Mouse (Mus musculus) cerebellum, postnatal 25 days (tissue): ENCODE measurements around the gene Cflar.
"Not testable (repeated sequence)": the region's sequence is repeated elsewhere in the genome, so short reads cannot be mapped to it uniquely, and the experiment has no call there.

Experiments
- DNase-seq, 2 experiments: peaks; one replicate each; pipeline ENCODE4 v3.0.0; 2021; ENCODE audit warnings: mixed read lengths in 2 of 2

The Cflar gene

DNA sequence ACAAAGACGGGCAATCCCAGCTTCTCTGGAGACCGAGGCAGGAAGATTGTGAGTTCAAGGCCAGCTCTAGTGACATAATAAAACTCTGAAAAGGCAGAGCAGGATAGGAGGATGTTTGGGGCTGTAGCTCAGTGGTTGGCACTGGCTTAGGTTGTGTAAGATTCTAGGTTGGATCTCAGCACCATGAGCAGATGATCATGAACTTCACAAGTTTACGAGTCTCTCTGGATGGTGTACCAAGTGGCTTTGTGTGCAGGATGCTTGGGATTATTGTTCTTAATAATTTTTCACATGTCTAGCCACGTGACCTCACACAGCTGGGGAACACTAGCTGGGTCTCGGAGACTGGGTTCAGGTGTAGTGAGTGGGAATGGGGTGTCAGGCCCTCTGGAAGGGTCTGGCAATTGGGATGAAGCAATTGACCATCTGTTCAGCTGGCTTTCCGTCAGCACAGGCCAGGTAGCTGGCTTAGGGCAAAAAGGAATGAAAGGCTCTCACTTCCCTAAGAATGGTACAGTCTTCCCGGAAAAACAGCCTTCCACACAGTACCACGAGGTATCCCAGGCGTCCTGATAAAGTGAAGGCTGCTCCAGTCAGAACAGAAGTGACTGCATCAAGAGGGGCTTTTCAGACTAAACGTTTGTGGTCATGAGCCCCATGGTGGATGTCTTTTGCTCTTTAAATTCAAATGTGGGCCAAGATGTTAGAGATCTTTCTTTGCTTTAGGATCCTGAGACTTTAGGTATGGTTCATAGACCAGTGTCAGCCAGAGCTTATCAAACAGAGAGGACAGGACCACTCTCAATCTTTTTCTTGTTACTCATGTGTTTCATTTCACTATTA, 16.7 kb downstream of the Cflar start:
- DNase-seq = peak; percentile 84

GRCm38 (mm10) chr1:58728590-58728868, 17.2 kb downstream of the Cflar start:
- DNase-seq = no peak

DNA sequence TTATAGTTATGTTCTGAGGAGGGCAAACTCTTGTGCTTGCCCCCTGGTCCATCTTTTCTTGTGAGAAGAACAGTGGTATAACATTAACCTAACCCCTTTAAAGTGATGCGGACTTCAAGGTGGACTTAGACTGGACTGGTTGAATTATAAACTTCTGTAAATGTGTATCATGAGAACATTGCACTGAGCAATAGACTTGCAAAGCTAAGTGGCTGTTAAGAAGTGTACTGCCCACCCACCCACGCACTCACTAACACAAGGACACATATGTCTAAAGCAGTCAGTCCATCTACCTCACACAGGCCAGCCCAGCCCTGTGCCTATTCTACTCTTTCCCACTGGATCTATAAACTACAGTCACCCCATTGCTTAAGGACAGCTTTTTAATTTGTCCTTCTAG, 22.3 kb downstream of the Cflar start:
- no peak for DNase-seq

DNA sequence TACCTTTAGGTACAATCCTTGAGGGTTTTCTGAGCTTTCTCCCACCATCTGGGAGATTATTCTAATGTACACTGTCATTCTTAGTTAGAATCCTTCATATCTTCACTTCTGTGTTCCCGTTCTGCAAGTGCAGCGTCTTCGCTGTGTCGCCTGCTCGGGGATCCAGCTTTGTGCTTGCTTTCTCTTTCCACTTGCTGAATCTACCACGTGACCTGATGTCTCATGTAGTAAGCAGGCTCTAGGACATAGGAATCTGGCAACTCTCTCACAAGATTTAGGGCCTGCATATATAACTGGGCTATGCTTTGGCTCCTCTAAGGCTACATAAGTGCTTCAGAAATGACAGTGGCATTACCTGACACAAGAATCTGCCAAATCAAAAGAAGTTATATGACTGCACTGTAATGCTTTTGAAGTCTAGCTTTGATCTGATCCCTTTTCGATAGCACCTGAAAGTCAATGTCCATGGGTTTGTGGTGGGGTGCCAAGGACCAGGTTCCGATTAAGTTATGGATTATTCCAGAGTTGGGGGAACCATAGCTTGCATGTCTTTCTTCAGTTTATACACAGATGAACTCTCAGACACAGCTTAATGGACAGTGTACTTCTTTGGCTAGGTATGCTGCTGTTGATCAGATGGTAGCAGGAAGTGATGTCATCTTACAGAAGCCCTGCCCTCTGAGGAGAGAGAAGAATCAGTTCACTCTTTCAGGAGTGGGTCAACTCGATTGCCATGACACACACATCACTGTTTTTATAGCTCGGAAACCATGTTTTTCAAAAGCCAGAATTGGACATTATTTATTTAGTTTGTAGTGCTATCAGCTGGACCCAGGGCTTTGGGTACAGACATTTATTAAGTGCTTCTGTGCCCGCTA, 23.0 kb downstream of the Cflar start:
- no peak for DNase-seq

- DNase-seq = no peak
These were observed 24.7 kb downstream of the Cflar start for GRCm38 (mm10) chr1:58735962-58736361.

GRCm38 (mm10) chr1:58736968-58737367, 25.7 kb downstream of the Cflar start:
- peak; percentile 33 to 46 for DNase-seq

DNA sequence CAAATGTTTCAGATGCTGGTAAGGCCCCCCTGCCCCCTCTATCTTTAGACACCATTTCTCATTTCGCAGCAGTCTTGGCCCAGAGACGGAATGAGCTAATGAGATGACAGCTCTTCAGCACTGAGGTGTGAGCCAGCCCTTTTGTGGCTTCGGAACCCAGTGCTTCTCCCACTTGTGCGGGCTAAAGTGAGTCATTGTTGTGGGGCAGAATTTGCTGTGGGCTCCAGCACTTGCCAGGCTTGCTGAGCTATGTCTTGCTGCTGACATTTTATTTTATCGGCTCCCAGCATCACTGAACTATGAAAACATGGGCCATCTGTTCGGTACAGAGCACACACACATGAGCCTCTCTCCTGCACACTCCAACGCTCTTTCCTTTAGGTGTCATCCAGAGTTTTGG, 28.2 kb downstream of the Cflar start:
- DNase-seq = peak; percentile 67 to 78

- no peak for DNase-seq
These were observed 31.3 kb downstream of the Cflar start for GRCm38 (mm10) chr1:58742571-58743021.

DNA sequence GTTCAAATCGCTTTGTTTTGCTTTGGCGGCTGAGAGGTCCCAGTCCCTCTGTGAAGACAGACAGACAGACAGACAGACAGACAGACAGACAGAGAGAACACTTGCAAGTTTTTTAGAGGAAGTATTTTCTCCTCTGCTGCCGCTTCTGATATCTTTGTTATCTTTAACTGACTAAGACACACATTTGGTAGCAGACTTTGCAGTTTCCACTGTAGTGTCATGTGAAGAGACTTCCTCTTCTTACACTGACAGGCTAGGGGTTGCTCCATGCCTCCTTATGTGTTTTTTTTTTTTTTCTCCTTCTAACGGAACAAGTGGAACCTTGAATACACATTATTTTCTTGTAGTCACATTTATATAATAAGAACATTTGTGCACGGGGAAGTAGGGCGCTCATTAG, 31.9 kb downstream of the Cflar start:
- DNase-seq = no peak

GRCm38 (mm10) chr1:58744645-58745044, 33.3 kb downstream of the Cflar start:
- no peak for DNase-seq

- DNase-seq = peak; percentile 70 to 79
These were observed 35.6 kb downstream of the Cflar start for GRCm38 (mm10) chr1:58746880-58747279.

GRCm38 (mm10) chr1:58759451-58759850, 48.1 kb downstream of the Cflar start:
- DNase-seq = no peak

GRCm38 (mm10) chr1:58760581-58760980, 49.3 kb downstream of the Cflar start:
- no peak for DNase-seq

DNA sequence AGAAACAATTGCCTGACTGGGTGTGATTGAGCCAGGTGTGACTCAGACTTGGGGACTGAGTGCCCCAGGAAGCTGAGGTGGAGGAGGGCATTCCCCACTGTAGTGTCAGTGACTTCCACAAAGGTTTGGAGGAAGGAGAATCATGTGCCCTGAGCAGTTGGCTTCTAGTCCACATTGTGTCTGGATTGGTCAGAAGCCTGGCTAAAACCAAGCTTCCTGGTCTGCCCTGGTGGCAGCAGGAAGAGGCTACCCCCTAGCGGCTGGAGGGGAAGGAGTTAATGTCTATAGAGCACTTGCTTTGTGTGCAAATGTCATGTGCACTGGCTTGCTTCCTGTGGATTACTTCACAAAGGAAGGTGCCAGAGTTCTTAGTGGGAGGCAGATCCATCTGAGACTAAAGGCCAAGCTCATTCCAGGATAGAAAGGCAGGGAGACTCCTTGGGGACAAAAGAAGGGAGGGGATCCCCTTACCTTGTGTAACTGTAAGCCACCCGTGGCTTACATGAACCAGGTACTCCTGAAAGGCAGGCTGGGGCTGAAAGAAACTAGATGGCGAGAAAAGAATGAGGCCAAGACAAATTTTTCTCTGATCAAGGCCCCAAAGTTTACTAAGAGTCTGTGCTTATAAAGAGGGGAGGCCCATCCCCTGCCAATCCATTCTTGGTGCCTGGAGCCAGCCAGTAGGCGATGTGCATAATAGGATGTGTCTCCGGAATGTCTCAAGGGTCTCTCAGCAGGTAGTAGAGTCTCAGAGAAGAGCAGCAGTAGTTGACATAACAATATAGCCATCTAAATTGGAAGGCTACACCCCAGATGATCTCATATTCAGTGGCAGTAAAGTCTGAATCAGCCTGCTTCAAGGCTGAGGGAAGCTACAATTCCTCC, 50.3 kb downstream of the Cflar start:
- not testable (repeated sequence) for DNase-seq

- DNase-seq = no peak
These were observed 51.3 kb downstream of the Cflar start for GRCm38 (mm10) chr1:58762576-58762975.

GRCm38 (mm10) chr1:58766446-58766845, 55.1 kb downstream of the Cflar start:
- DNase-seq = not testable (repeated sequence)

- no peak for DNase-seq
These were observed 57.8 kb downstream of the Cflar start for GRCm38 (mm10) chr1:58769136-58769535.

DNA sequence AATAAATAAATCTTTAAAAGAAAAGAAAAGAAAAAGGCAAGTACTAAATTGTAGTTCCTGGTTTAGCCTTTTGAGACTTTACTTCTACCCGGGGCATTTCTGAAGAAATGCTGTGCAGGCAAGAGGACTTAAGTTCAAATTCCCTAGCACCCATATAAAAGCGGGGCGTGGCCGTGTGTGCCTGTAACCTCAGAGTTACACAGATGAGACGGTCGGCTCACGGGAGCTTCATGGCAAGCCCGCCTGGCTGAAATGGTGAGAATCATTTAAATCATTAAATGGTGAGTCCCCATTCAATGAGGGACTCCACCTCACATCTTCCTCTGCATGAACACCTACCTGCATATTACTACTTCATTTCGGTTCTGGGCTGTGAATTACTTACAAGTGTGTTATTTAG, 58.4 kb downstream of the Cflar start:
- no peak for DNase-seq

DNA sequence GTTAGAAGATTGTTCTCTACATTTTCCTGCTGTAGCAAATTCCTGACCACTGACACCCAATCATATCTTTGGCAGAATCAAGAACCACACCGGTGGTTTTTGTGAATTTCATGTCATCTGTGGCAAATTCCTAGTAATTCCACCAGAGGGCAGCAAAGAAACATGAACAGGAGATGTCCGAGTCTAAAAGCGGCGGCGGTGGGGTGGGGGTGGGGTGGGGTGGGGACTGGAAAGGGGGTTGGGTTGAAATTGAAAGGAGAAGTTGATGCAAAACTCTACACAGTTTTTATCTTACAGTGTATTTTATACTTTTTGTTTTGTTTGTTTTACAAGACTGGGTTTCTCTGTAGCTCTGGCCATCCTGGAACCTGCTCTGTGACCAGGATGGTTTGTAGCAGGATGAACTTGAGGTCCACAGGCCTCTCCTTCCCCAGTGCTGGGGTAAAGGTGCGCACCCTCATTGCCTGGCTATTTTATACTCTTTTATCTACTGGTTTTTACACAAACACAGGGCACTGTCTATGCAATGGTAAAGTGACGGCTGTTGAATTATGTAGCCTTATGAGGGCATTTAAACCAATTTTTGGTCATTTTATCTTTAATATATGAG, 58.9 kb downstream of the Cflar start:
- peak; percentile 22 to 63 for DNase-seq

GRCm38 (mm10) chr1:58772084-58772483, 60.8 kb downstream of the Cflar start:
- DNase-seq = no peak

- DNase-seq = no peak
These were observed 62.0 kb downstream of the Cflar start for GRCm38 (mm10) chr1:58773280-58773679.

- no peak for DNase-seq
These were observed 62.6 kb downstream of the Cflar start for GRCm38 (mm10) chr1:58773905-58774304.
